Mouse (Mus musculus): ENCODE measurements around the gene Tstd2.
A peak's percentile ranks its signal among the peaks of the same experiment; 100 is the strongest.

GRCm38 (mm10) chr4:46130221-46130620 lies 8.3 kb downstream of the Tstd2 start:
- TF ChIP-seq CTCF (IDR thresholded peaks at IDR 0.05; ENCODE audit: insufficient read depth, low read length), result peak; percentile 66
- no peak for TF ChIP-seq POLR2A (IDR thresholded peaks at IDR 0.05; ENCODE audit: borderline replicate concordance, extremely low read depth, low read depth, low read length)
